Mouse (Mus musculus) liver, embryonic 14.5 days (tissue): ENCODE measurements around the gene Gm5134.

Experiments
- CTCF ChIP-seq: IDR thresholded peaks from 2 replicates; pipeline ENCODE4 v1.5.1; 2016; ENCODE audit warnings: antibody characterized with exemption, low read depth, control low read depth
- EP300 ChIP-seq: IDR thresholded peaks from 2 replicates; pipeline ENCODE4 v1.6.1; 2016; ENCODE audit warnings: antibody characterized with exemption, low read depth

- TF ChIP-seq EP300 = no peak
- TF ChIP-seq CTCF = no peak
Observed at GRCm38 (mm10) chr10:76035277-76035676, 81.0 kb downstream of the Gm5134 start.
